Mouse (Mus musculus) ovary, postnatal 14 days (tissue): ENCODE data around the gene Sohlh2.

Experiments
- DNase-seq: peaks from one replicate; pipeline ENCODE4 v3.0.0; 2022; ENCODE audit warnings: low spot score

Gene Sohlh2

GRCm38 (mm10) chr3:55207665-55208064 lies 25.8 kb downstream of the Sohlh2 start:
- DNase-seq: no peak

GRCm38 (mm10) chr3:55212254-55212653 lies 30.4 kb downstream of the Sohlh2 start:
- no peak for DNase-seq

- no peak for DNase-seq
These were observed 32.0 kb downstream of the Sohlh2 start for GRCm38 (mm10) chr3:55213785-55214184.

GRCm38 (mm10) chr3:55214413-55214812 lies 32.6 kb downstream of the Sohlh2 start:
- no peak for DNase-seq

GRCm38 (mm10) chr3:55222502-55222901 lies 40.7 kb downstream of the Sohlh2 start:
- no peak for DNase-seq

GRCm38 (mm10) chr3:55223862-55224261 lies 42.0 kb downstream of the Sohlh2 start:
- DNase-seq: no peak

- no peak for DNase-seq
These were observed 44.8 kb downstream of the Sohlh2 start for GRCm38 (mm10) chr3:55226501-55227213.

GRCm38 (mm10) chr3:55227214-55227581 lies 45.4 kb downstream of the Sohlh2 start:
- no peak for DNase-seq

GRCm38 (mm10) chr3:55241730-55242421 lies 60.0 kb downstream of the Sohlh2 start, which contains the start of gene Dclk1:
TSS of gene Dclk1 (plus strand) at chr3:55242364.
- DNase-seq: no peak

- DNase-seq: peak; percentile 55
These were observed 60.7 kb downstream of the Sohlh2 start for GRCm38 (mm10) chr3:55242422-55243055.

GRCm38 (mm10) chr3:55243056-55243471 lies 61.2 kb downstream of the Sohlh2 start:
- no peak for DNase-seq

GRCm38 (mm10) chr3:55244087-55244486 lies 62.3 kb downstream of the Sohlh2 start:
- no peak for DNase-seq

GRCm38 (mm10) chr3:55246618-55247272 lies 64.9 kb downstream of the Sohlh2 start:
- DNase-seq: no peak

- no peak for DNase-seq
These were observed 66.2 kb downstream of the Sohlh2 start for GRCm38 (mm10) chr3:55248048-55248447.

- no peak for DNase-seq
These were observed 66.7 kb downstream of the Sohlh2 start for GRCm38 (mm10) chr3:55248508-55248907.

GRCm38 (mm10) chr3:55250631-55251030 lies 68.8 kb downstream of the Sohlh2 start:
- no peak for DNase-seq
